Mouse (Mus musculus) stomach, embryonic 16.5 days (tissue): ENCODE measurements around the gene Enpp3. TPM values are rescaled to one million over a fixed set of nuclear protein-coding genes. Genes with fewer than 3 reads are reported as not detected.

ENCODE experiments used
- ATAC-seq: fragments of 200-750 bp; cut with Nextera tagmentation; 2 replicates; pipeline ENCODE4 v1.8.0; 2017; ENCODE audit warnings: moderate number of reproducible peaks, moderate TSS enrichment; ENCODE audit not compliant: insufficient read depth, low FRiP score
- H3K27ac ChIP-seq: fragments of 300-500 bp; sonication (generic); 2 replicates; pipeline ENCODE4 v1.5.1; 2014; ENCODE audit warnings: low read length
- H3K27me3 ChIP-seq: fragments of 300-500 bp; sonication (generic); 2 replicates; pipeline ENCODE4 v1.6.1; 2014; ENCODE audit warnings: low read length, control low read depth, mixed read lengths; ENCODE audit not compliant: control insufficient read depth, insufficient read depth
- H3K36me3 ChIP-seq: fragments of 300-500 bp; sonication (generic); 2 replicates; pipeline ENCODE4 v1.6.1; 2014; ENCODE audit warnings: low read length; ENCODE audit not compliant: control insufficient read depth, insufficient read depth
- H3K4me1 ChIP-seq: fragments of 300-500 bp; sonication (generic); 2 replicates; pipeline ENCODE4 v1.6.1; 2014; ENCODE audit warnings: low read length, control low read depth, mixed read lengths; ENCODE audit not compliant: control insufficient read depth, insufficient read depth
- H3K4me2 ChIP-seq: fragments of 300-500 bp; sonication (generic); 2 replicates; pipeline ENCODE4 v1.6.1; 2014; ENCODE audit warnings: low read depth, low read length, mixed read lengths
- H3K4me3 ChIP-seq: fragments of 300-500 bp; sonication (generic); replicated peaks from 2 replicates; pipeline ENCODE4 v1.5.1; 2014; ENCODE audit warnings: mild to moderate bottlenecking, low read length
- H3K9ac ChIP-seq: fragments of 300-500 bp; sonication (generic); 2 replicates; pipeline ENCODE4 v1.6.1; 2014; ENCODE audit warnings: low read length
- H3K9me3 ChIP-seq: fragments of 300-500 bp; sonication (generic); replicated peaks from 2 replicates; pipeline ENCODE4 v1.6.1; 2016; ENCODE audit warnings: low read length, control low read depth; ENCODE audit not compliant: control insufficient read depth
- WGBS: fragments of 180-500 bp; shearing (Covaris S2); extraction: QIAGEN DNeasy Blood & Tissue Kit; methylation state at CpG from one replicate; pipeline ENCODE4 v1.1.7; 2014; 5-methylcytosine and 5-hydroxymethylcytosine counted together
- polyA plus RNA-seq: library from polyadenylated mRNA; unstranded; fragments of >200 nt; fragmentation: Nextera tagmentation; extraction: Ambion mirVana; gene quantifications from 2 replicates; pipeline ENCODE4 v1.2.1, GENCODE M21; 2015

The Enpp3 gene
- polyA plus RNA-seq, 1 experiment from 2014 or later, result 10.5 TPM

DNA sequence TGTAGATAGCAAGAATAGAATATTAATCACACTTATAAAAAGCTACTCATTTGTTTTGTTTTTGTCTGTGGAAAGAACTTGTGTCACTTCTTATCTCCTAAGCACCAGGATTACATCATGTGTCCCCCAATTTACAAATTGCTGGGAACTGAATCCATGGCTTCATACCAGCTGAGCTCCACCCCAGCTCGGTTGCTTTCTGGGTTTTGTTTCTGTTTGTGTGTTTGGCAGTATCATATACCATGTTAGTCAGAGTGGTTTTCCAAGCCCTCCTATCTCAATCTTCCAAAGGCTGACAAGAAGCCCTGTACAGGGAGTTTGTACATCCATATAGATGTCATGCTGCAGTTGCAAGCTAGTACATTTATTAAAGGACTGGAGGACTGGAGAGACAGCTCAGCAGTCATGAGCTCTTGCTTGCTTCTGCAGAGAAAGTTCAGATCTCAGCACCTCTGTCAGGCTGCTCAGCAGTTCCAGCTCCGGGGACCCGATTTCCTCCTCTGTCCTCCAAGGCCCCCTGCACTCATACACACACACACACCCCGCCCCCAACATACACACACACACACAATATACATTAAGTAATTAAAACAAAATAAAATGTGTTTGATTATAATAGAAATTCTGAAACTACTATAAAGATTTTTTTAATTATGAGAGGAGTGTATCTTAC lies 6.1 kb downstream of the Enpp3 start:
- Histone ChIP-seq H3K27me3 (no peaks in the 10 kb centered on the region), H3K27ac (peak overlapping the region; percentile 35; the same call in 1 of the 2 replicates), H3K9ac (0 out of 2 replicates have a peak overlapping the region, but pooled peaks have one; percentile 51), H3K36me3 (no peaks in the 10 kb centered on the region), H3K9me3 (no peaks in the 10 kb centered on the region), H3K4me1 (peaks cover 17% of the 10 kb centered on the region; the same call in 1 of the 2 replicates), H3K4me2 (peak overlapping the region; percentile 48), H3K4me3 (no peak overlapping the region)
- 0 out of 2 replicates have a peak, but pooled peaks have one; percentile 10 for ATAC-seq
- WGBS, result 35% methylated on average over 4 of the region's 4 CpGs

DNA sequence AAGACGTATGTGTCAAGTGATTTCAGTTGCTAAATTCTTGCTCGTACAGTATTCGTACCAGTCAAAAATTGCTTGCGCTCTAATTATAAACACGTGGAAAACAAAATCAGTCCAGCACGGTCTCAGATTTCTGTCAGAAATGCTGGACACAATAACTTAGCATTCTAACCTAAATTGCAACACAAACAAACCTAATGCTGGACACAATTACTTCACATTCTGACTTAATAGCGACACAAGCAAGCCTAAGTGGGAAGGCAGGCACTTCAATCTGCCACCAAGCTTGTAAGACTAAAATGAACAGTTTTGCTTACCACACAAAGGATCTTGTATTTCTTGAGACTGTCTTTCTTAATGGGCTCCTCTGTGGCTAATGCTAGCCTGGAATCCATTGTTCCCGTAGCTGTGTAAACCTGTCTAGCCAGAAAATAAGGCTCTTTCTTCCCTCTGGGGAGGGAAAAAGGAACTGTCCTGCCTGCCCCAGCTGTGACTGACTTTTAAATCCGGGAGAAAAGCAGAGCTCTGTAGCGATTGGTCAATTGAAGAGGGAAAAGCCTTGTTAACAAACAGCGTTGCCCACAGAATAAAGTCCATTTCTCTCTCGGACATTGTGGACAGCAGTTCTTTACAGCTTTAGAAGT lies 6.8 kb downstream of the Enpp3 start:
- Histone ChIP-seq H3K36me3 (no peaks in the 10 kb centered on the region), H3K9me3 (no peaks in the 10 kb centered on the region), H3K27me3 (no peaks in the 10 kb centered on the region), H3K4me2 (peak overlapping the region; percentile 48), H3K4me1 (peaks cover 17% of the 10 kb centered on the region; the same call in 1 of the 2 replicates), H3K4me3 (peak overlapping the region; percentile 19), H3K27ac (peak overlapping the region; percentile 56; the same call in 1 of the 2 replicates), H3K9ac (peak overlapping the region; percentile 49)
- ATAC-seq, result peak; percentile 60; the same call in 1 of the 2 replicates
- 19% methylated on average over 12 of the region's 12 CpGs for WGBS

DNA sequence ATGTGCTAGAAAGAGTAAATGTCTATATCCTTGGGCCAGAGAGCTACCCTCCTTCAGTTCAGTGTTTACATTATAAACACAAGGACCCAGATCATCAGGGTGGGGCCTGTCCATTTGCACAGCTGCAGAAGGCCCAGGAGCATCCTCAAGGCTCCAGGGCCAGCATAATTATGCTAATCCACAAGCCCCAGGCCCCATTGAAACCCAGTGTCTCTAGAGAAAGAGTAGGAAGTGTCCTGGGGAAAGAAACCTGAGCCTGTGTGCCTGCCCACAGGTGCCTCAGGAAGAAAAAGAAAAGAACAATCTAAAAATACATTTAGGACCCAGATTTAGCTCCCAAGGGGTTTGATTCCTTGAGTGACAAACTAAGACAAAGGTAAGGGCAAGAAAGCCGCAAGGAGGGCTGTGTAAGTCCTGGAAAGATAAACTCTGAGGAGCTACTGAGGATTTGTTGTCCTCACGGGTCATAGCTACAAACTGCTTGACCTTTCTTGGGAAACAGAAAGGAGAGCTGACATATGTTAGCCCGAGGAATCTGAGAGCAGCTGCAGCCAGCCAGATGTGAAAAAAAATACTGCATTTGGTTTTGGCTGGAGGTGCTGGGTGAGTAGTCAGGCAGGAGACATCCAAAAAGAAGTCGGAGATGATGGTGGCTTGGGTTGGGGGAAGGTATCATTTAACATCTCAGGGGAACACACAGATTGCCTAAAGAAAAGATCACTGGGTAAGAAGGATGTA lies 7.8 kb downstream of the Enpp3 start:
- no peak for ATAC-seq
- H3K27me3 ChIP-seq, result no peaks in the 10 kb centered on the region
- WGBS, result 15% methylated on average over 4 of the region's 4 CpGs
- peak overlapping the region; percentile 48 for H3K4me2 ChIP-seq
- H3K4me3 ChIP-seq, result peak overlapping the region; percentile 19
- no peaks in the 10 kb centered on the region for H3K9me3 ChIP-seq
- H3K4me1 ChIP-seq, result peaks cover 17% of the 10 kb centered on the region; the same call in 1 of the 2 replicates
- 0 out of 2 replicates have a peak overlapping the region, but pooled peaks have one; percentile 27 for H3K9ac ChIP-seq
- peak overlapping the region; percentile 42; the same call in 1 of the 2 replicates for H3K27ac ChIP-seq
- H3K36me3 ChIP-seq, result no peaks in the 10 kb centered on the region

DNA sequence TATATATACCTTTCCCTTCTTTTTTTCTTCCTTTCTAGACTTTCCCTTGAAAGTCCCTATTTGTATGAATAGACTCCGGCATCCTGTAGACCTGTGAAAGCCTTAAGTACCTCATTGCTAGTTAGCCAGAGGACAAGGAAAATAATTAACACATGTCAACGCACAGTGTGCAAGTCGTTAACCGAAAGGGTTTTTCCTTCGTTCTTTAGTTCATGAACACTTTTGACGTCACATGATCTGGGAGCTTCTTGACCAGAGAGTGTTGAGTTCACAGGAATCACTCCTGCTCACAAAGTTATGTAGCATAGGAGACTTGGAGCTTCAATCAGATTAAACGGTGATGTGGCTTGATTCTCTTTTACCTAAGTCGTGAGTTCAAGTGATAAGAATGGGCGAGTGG lies 10.3 kb downstream of the Enpp3 start:
- H3K27ac ChIP-seq, result no peak overlapping the region
- no peak overlapping the region for H3K4me2 ChIP-seq
- H3K9ac ChIP-seq, result no peak overlapping the region
- no peak overlapping the region for H3K4me3 ChIP-seq
- no peaks in the 10 kb centered on the region for H3K9me3 ChIP-seq
- H3K27me3 ChIP-seq, result no peaks in the 10 kb centered on the region
- H3K4me1 ChIP-seq, result peaks cover 17% of the 10 kb centered on the region; the same call in 1 of the 2 replicates
- no peaks in the 10 kb centered on the region for H3K36me3 ChIP-seq
- 90% methylated on average over 9 of the region's 9 CpGs for WGBS
- ATAC-seq, result no peak

DNA sequence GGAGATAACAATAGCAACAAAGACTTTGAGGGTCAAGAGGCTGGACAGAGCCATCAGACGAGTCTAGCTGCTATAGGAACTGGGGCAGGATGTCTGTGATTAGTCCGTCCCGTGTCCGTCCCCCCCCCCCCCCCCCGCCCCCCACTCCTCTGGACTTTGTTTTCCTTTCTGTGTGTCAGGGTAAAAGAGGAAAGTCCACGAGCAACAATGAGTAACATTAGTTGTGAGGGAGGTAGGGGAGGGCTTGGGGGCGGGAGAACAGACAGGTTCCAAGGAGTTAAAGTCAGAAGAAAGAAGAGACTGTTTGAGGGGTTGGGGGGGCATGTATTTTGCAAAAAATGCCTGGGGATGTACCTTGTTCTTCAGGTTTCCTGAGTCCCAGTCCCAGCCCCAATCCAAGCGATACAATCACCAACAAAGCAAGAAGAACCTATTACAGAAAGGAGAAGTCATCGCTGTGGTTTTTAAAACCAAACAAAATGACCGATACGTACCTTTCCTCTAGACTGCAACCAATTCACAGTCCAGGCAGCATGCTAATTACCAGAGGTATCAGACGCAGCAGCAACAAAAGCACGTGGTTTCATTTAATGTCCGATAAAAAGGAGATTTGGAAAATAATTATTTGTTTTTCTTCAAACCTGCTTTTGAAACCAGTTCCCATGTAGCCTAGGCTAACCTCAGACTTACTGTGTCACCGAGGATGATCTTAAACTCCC lies 11.1 kb downstream of the Enpp3 start:
- H3K4me2 ChIP-seq, result no peak overlapping the region
- H3K36me3 ChIP-seq, result no peaks in the 10 kb centered on the region
- no peaks in the 10 kb centered on the region for H3K9me3 ChIP-seq
- no peak overlapping the region for H3K4me3 ChIP-seq
- no peak for ATAC-seq
- no peaks in the 10 kb centered on the region for H3K27me3 ChIP-seq
- WGBS, result 62% methylated on average over 12 of the region's 15 CpGs
- H3K9ac ChIP-seq, result no peak overlapping the region
- H3K4me1 ChIP-seq, result peaks cover 15% of the 10 kb centered on the region; the same call in 1 of the 2 replicates
- no peak overlapping the region for H3K27ac ChIP-seq

DNA sequence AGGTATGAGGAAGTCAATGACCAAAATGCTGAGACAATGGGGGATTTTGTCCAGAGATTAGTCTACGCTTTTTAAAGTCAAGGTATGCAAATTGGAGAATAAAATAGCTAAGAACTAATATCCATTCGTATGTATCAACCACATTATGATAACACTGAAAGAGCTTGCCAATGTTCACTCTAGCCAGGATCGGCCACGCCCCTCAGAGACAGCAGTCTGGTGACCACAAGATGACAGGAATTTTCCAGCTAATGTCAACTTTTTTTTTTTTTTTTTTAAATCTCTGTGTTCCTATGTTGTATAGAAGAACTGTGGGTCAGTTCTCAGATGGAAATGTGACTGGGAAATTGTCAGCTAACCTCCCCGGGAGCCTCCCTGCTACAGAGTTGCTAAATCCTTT lies 12.2 kb downstream of the Enpp3 start:
- Histone ChIP-seq H3K27ac (no peak overlapping the region), H3K27me3 (no peaks in the 10 kb centered on the region), H3K4me1 (peaks cover 9% of the 10 kb centered on the region; the same call in 1 of the 2 replicates), H3K36me3 (no peaks in the 10 kb centered on the region), H3K9ac (no peak overlapping the region), H3K4me2 (no peak overlapping the region), H3K9me3 (no peaks in the 10 kb centered on the region), H3K4me3 (no peak overlapping the region)
- 74% methylated on average over 5 of the region's 5 CpGs for WGBS
- ATAC-seq, result no peak

DNA sequence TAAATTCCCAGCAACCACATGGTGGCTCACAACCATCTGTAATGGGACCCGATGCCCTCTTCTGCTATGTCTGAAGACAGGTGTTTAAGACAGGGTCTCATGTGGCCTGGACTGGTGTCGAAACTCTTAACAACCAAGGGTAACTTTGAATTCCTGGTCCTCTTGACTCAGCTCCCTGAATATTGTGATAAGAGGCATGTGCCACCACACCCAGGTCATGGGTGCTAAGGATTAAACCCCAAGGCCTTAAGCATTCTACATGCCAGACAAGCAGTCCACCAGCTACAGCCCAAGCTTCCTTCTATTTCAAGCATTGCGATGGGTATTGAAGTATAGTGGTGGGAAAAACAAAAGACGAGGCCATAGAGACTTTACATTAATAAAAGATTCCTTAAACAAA lies 14.5 kb downstream of the Enpp3 start:
- no peak overlapping the region for H3K27ac ChIP-seq
- H3K4me3 ChIP-seq, result no peak overlapping the region
- WGBS, result 82% methylated on average over 4 of the region's 4 CpGs
- H3K9me3 ChIP-seq, result no peaks in the 10 kb centered on the region
- H3K36me3 ChIP-seq, result no peaks in the 10 kb centered on the region
- no peak overlapping the region for H3K4me2 ChIP-seq
- H3K27me3 ChIP-seq, result no peaks in the 10 kb centered on the region
- H3K4me1 ChIP-seq, result peaks cover 8% of the 10 kb centered on the region
- no peak for ATAC-seq
- H3K9ac ChIP-seq, result no peak overlapping the region

DNA sequence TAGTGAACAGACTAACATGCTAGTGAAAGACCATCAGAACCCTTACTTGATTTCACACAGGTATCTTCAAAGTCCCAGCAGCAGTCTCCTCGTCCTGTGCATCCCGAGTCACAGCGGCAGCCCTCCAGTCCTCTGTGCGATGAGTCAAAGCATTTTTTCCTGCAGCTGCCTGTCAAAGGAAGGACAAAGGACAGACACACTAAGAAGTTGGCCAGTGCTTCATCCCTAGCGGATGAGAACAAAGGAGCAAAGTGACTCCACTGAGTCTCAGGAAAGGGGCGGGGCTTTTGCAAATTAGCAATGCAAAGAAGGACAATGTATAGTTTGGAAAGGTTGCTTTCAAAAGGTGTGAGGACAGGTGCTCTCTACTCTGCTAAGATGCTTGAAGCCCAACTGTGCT lies 16.5 kb downstream of the Enpp3 start:
- no peak overlapping the region for H3K4me2 ChIP-seq
- no peaks in the 10 kb centered on the region for H3K27me3 ChIP-seq
- no peaks in the 10 kb centered on the region for H3K36me3 ChIP-seq
- no peak for ATAC-seq
- H3K9ac ChIP-seq, result no peak overlapping the region
- no peaks in the 10 kb centered on the region for H3K9me3 ChIP-seq
- H3K4me3 ChIP-seq, result no peak overlapping the region
- 50% methylated on average over 6 of the region's 6 CpGs for WGBS
- peaks cover 8% of the 10 kb centered on the region for H3K4me1 ChIP-seq
- no peak overlapping the region for H3K27ac ChIP-seq
